Mouse (Mus musculus) adrenal gland, adult 10 weeks (tissue): ENCODE data around the gene Cxcl3. TPM values are rescaled to one million over a fixed set of nuclear protein-coding genes. Genes with fewer than 3 reads are reported as not detected.

ENCODE experiments used
- polyA plus RNA-seq: library from polyadenylated mRNA; stranded (reverse); fragments of 350-450 nt; fragmentation: Illumina TruSeq; extraction: RNeasy Lipid Tissue Mini Kit (QIAGEN cat#74804); gene quantifications from one replicate; pipeline ENCODE4 v1.2.3, GENCODE M21; 2014; ENCODE audit warnings: low read depth, low replicate concordance

Cxcl3 gene
- not detected for polyA plus RNA-seq

GRCm38 (mm10) chr5:90785659-90786588 is at the start of gene Cxcl3:
Gene Cxcl3 (plus strand): TSS chr5:90786103.

GRCm38 (mm10) chr5:90759077-90760065 is 26.5 kb upstream of the Cxcl3 start, which contains the start of gene Cxcl5:
Gene Cxcl5 (plus strand): TSS chr5:90759360.

GRCm38 (mm10) chr5:90768218-90768617 is 17.7 kb upstream of the Cxcl3 start, which contains the start of gene Ppbp:
Gene Ppbp (plus strand): TSS chr5:90768518.

GRCm38 (mm10) chr5:90771880-90772653 is 13.8 kb upstream of the Cxcl3 start, which contains the start of gene Pf4:
Gene Pf4 (plus strand): TSS chr5:90772435.

GRCm38 (mm10) chr5:90794195-90794625 is 8.3 kb downstream of the Cxcl3 start, which contains the start of gene Cxcl15:
Gene Cxcl15 (plus strand): TSS chr5:90794534.

Other genes starting within 250 kb of the Cxcl3 start
- not detected for gene 5830473C10Rik, start 225.0 kb upstream of the Cxcl3 start, polyA plus RNA-seq
- gene Rassf6, start 145.4 kb upstream of the Cxcl3 start, polyA plus RNA-seq, result 2.9 TPM
- gene Cxcl5, start 26.7 kb upstream of the Cxcl3 start, polyA plus RNA-seq, result not detected
- gene Ppbp, start 17.6 kb upstream of the Cxcl3 start, polyA plus RNA-seq, result 1.7 TPM
- 5.0 TPM for gene Pf4, start 13.7 kb upstream of the Cxcl3 start, polyA plus RNA-seq
- gene Cxcl15, start 8.4 kb downstream of the Cxcl3 start, polyA plus RNA-seq, result not detected
- not detected for gene Cxcl1, start 105.1 kb downstream of the Cxcl3 start, polyA plus RNA-seq
- 0.58 TPM for gene Cxcl2, start 117.8 kb downstream of the Cxcl3 start, polyA plus RNA-seq
- 55.3 TPM for gene Mthfd2l, start 145.0 kb downstream of the Cxcl3 start, polyA plus RNA-seq
- not detected for gene Epgn, start 241.4 kb downstream of the Cxcl3 start, polyA plus RNA-seq